Mouse (Mus musculus): ENCODE data around the gene Ttll10.

DNA sequence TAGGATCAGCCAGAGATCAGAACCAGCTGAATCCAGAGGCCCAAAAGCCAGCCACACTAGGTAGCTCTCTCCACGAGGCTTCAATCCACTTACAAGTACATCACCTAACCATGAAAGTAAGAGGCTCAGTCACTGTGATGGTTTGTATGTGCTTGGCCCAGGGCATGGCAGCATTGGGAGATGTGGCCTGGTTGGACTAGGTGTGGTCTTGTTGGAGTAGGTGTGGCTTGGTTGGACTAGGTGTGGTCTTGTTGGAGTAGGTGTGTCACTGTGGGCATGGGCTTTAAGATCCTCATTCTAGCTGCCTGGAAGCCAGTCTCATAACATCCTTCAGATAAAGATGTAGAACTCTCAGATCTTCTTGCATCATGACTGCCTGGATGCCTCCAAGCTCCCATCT, 32.0 kb upstream of the Ttll10 start:
- no peak for TF ChIP-seq CTCF (IDR thresholded peaks at IDR 0.05; ENCODE audit: insufficient read depth, low read depth, low read length)
- no peak for TF ChIP-seq POLR2A (IDR thresholded peaks at IDR 0.05; ENCODE audit: insufficient read depth, low read depth, low read length)

Measured in olfactory bulb, adult 2 months (tissue).